Mouse (Mus musculus) adipose tissue, adult 10 weeks (tissue): ENCODE measurements around the gene Gm6509. TPM values are rescaled to one million over a fixed set of nuclear protein-coding genes. Genes with fewer than 3 reads are reported as not detected.

Experiments
- polyA plus RNA-seq: library from polyadenylated mRNA; stranded (reverse); fragments of 350-450 nt; fragmentation: Illumina TruSeq; extraction: RNeasy Lipid Tissue Mini Kit (QIAGEN cat#74804); gene quantifications from one replicate; pipeline ENCODE4 v1.2.3, GENCODE M21; 2014; ENCODE audit warnings: low read depth, low replicate concordance

Gm6509 gene
- not detected for polyA plus RNA-seq

GRCm38 (mm10) chr5:94623679-94624078 is at the start of gene Gm6509:
TSS of gene Gm6509 (plus strand) at chr5:94623979.

DNA sequence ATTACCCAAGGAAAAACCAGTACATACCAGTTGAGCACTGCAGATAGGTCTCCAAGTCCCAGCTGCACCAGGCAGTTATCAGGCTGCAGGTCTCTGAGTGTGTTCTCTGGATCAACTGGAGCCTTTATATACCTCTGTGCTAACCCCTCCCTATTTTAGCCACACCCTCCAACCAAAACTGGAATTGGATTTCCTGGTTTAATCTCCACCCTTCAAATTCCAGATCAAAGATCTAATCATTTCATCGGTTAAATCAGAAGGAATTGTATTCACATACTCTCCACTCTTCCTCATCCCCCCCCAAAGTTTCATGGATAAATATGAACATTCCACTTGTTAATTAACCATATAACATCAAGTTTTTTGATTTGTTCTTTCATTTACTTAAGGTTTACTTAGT is 7.5 kb upstream of the Gm6509 start, which contains the start of gene Gm3147:
Gene Gm3147, minus strand, starts transcription at position 101 of the 400 bp plus-strand sequence.

GRCm38 (mm10) chr5:94648082-94648481 is 24.3 kb downstream of the Gm6509 start, which contains the start of gene Gm6205:
TSS of gene Gm6205 (plus strand) at chr5:94648382.

Other genes starting within 250 kb of the Gm6509 start
- gene Gm7682, start 178.2 kb upstream of the Gm6509 start, polyA plus RNA-seq = not detected
- not detected for gene Gm3139, start 97.7 kb upstream of the Gm6509 start, polyA plus RNA-seq
- gene Gm3147, start 7.6 kb upstream of the Gm6509 start, polyA plus RNA-seq = not detected
- gene Gm6205, start 24.4 kb downstream of the Gm6509 start, polyA plus RNA-seq = not detected
- gene Gm3183, start 241.5 kb downstream of the Gm6509 start, polyA plus RNA-seq = not detected